Mouse (Mus musculus) megakaryocyte, embryonic 14.5 days (primary cell): ENCODE measurements around the gene P2rx4.

Experiments
- FLI1 ChIP-seq: IDR thresholded peaks from 2 replicates; pipeline ENCODE4 v1.6.1; 2012; ENCODE audit warnings: low read length, inconsistent platforms, mixed read lengths
- GATA1 ChIP-seq: IDR thresholded peaks from 3 replicates; pipeline ENCODE4 v1.6.1; 2012; ENCODE audit warnings: mixed read lengths, low read length, inconsistent platforms, borderline replicate concordance

DNA sequence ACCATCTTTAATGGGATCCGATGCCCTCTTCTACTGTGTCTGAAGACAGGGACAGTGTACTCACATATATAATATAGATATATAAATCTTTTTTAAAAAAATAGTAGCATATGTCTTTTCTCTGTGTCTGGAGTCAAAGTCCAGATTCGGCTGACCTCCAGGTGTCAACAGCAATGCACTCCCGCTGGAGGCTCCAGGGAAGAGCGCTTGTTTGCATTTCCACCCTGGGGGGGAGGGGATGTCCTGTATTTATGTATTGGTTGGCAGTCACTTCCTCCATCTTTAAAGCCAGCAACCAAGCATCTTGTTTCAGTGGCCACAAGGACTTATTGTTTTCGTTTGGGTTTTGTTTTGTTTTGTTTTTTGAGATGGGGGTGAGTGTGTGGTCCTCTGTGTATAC, 42.3 kb upstream of the P2rx4 start:
- TF ChIP-seq GATA1 = no peak
- TF ChIP-seq FLI1 = no peak
